Mouse (Mus musculus) myocyte (in vitro differentiated cells): Measurements from ENCODE around the gene Mc3r. TPM values are rescaled to one million over a fixed set of nuclear protein-coding genes. Genes with fewer than 3 reads are reported as not detected.

Source experiments
- H3K27me3 ChIP-seq: one replicate; pipeline ENCODE4 v1.6.1; 2011; ENCODE audit not compliant: control insufficient read depth, insufficient read depth, insufficient read length
- H3K36me3 ChIP-seq: one replicate; pipeline ENCODE4 v1.6.1; 2011; ENCODE audit not compliant: control insufficient read depth, insufficient read depth
- H3K4me2 ChIP-seq: one replicate; pipeline ENCODE4 v1.6.1; 2011; ENCODE audit warnings: low read depth, control low read depth
- H3K4me3 ChIP-seq: one replicate; pipeline ENCODE4 v1.5.1; 2011; ENCODE audit warnings: mild to moderate bottlenecking, control low read depth, moderate library complexity
- H3K79me2 ChIP-seq: one replicate; pipeline ENCODE4 v1.6.1; 2011; ENCODE audit not compliant: control insufficient read depth, insufficient read depth
- H3ac ChIP-seq: one replicate; pipeline ENCODE4 v1.6.1; 2011; ENCODE audit not compliant: control insufficient read depth, insufficient read length
- CEBPB ChIP-seq: IDR thresholded peaks from 2 replicates; pipeline ENCODE4 v1.6.1; 2011; ENCODE audit warnings: mild to moderate bottlenecking, moderate library complexity; ENCODE audit not compliant: poor library complexity, insufficient read depth, severe bottlenecking
- E2F4 ChIP-seq: IDR thresholded peaks from one replicate; pipeline ENCODE4 v1.6.1; 2011; ENCODE audit warnings: mild to moderate bottlenecking, control low read depth, moderate library complexity; ENCODE audit not compliant: insufficient read depth
- MAX ChIP-seq: IDR thresholded peaks from one replicate; pipeline ENCODE4 v1.6.1; 2011; ENCODE audit warnings: low read depth, mild to moderate bottlenecking, control low read depth
- MYOD1 ChIP-seq, 3 experiments: IDR thresholded peaks; one replicate each; pipeline ENCODE4 v1.6.1; 2011; ENCODE audit warnings: control low read depth in 2 of 3, low read depth in 2 of 3, mild to moderate bottlenecking in 2 of 3, moderate library complexity in 1 of 3; ENCODE audit not compliant: insufficient read length in 2 of 3, control insufficient read depth in 1 of 3
- MYOG ChIP-seq, 3 experiments: IDR thresholded peaks; one replicate each; pipeline ENCODE4 v1.6.1; 2011; ENCODE audit warnings: control low read depth in 2 of 3, low read depth in 2 of 3, mild to moderate bottlenecking in 2 of 3; ENCODE audit not compliant: insufficient read length in 2 of 3, control insufficient read depth in 1 of 3, insufficient read depth in 1 of 3
- POLR2A ChIP-seq: IDR thresholded peaks from one replicate; pipeline ENCODE4 v1.6.1; 2011; ENCODE audit warnings: low read depth, mild to moderate bottlenecking, control low read depth, moderate library complexity; ENCODE audit not compliant: insufficient read length
- POLR2AphosphoS2 ChIP-seq: IDR thresholded peaks from one replicate; pipeline ENCODE4 v1.6.1; 2011; ENCODE audit warnings: low read depth, control low read depth; ENCODE audit not compliant: insufficient read length
- REST ChIP-seq: IDR thresholded peaks from one replicate; pipeline ENCODE4 v1.6.1; 2011; ENCODE audit warnings: mild to moderate bottlenecking, control low read depth, moderate library complexity; ENCODE audit not compliant: insufficient read depth, insufficient read length
- SRF ChIP-seq: IDR thresholded peaks from one replicate; pipeline ENCODE4 v1.6.1; 2011; ENCODE audit warnings: low read depth; ENCODE audit not compliant: control insufficient read depth, insufficient read length
- TCF12 ChIP-seq: IDR thresholded peaks from one replicate; pipeline ENCODE4 v1.6.1; 2011; ENCODE audit warnings: mild to moderate bottlenecking, control low read depth; ENCODE audit not compliant: poor library complexity, insufficient read depth, severe bottlenecking
- TCF3 ChIP-seq: IDR thresholded peaks from one replicate; pipeline ENCODE4 v1.6.1; 2011; ENCODE audit warnings: low read depth, control low read depth; ENCODE audit not compliant: insufficient read length
- USF1 ChIP-seq: IDR thresholded peaks from one replicate; pipeline ENCODE4 v1.6.1; 2011; ENCODE audit warnings: low read depth, mild to moderate bottlenecking, control low read depth, moderate library complexity
- polyA plus RNA-seq: library from polyadenylated mRNA; unstranded; fragments of >200 nt; fragmentation: generic; extraction: Trizol; gene quantifications from one replicate; pipeline ENCODE4 v1.2.1, GENCODE M21; 2012; ENCODE audit warnings: missing spikeins

Mc3r gene
- polyA plus RNA-seq, 1 experiment = not detected

- Histone ChIP-seq H3K4me3 (no peak overlapping the region), H3K36me3 (no peaks in the 10 kb centered on the region), H3K27me3 (peaks cover 3% of the 10 kb centered on the region), H3ac (no peak overlapping the region), H3K79me2 (no peaks in the 10 kb centered on the region), H3K4me2 (no peak overlapping the region)
- no peak for TF ChIP-seq E2F4
- no peak for TF ChIP-seq POLR2AphosphoS2
- TF ChIP-seq SRF = no peak
- TF ChIP-seq MAX = no peak
- no peak for TF ChIP-seq TCF3
Observed at GRCm38 (mm10) chr2:172226945-172227344, 21.3 kb upstream of the Mc3r start.

DNA sequence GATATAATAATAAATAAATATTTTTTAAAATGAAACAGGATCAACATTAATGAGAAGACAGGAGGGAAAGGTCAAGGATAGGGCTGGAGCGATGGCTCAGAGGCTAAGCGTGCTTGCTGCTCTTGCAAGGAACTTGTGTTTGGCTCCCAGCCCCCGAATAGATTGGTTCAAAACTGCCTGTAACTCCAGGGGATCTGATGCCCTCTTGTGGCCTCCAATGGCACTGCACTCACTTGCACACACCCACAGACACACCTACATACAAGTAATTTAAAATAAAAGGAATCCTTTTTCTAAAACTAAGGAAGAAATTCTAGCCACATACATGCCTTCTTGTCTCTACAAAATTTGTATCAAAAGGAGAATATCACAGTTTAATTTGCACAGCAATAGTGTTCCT lies 20.5 kb upstream of the Mc3r start:
- TF ChIP-seq USF1 (no peak), TCF12 (no peak), POLR2AphosphoS2 (no peak), SRF (no peak), POLR2A (no peak), CEBPB (no peak), MAX (no peak), E2F4 (no peak), MYOD1 (IDR thresholded peaks at IDR 0.05; ENCODE audit: control insufficient read depth in 1 of 3, insufficient read length in 2 of 3, low read depth in 2 of 3) (no peak), TCF3 (no peak), MYOG (IDR thresholded peaks at IDR 0.05; ENCODE audit: control insufficient read depth in 1 of 3, insufficient read depth in 1 of 3, insufficient read length in 2 of 3, low read depth in 2 of 3) (no peak), REST (no peak)

GRCm38 (mm10) chr2:172229190-172229589 lies 19.1 kb upstream of the Mc3r start:
- peaks cover 3% of the 10 kb centered on the region for H3K27me3 ChIP-seq
- H3K36me3 ChIP-seq = no peaks in the 10 kb centered on the region
- H3K79me2 ChIP-seq = no peaks in the 10 kb centered on the region
- H3K4me3 ChIP-seq = no peak overlapping the region
- no peak overlapping the region for H3K4me2 ChIP-seq
- H3ac ChIP-seq = no peak overlapping the region
- TF ChIP-seq TCF12 = no peak
- no peak for TF ChIP-seq REST
- TF ChIP-seq USF1 = no peak
- no peak for TF ChIP-seq SRF
- TF ChIP-seq POLR2A = no peak
- no peak for TF ChIP-seq E2F4
- TF ChIP-seq TCF3 = no peak
- TF ChIP-seq MYOG (IDR thresholded peaks at IDR 0.05; ENCODE audit: control insufficient read depth in 1 of 3, insufficient read depth in 1 of 3, insufficient read length in 2 of 3, low read depth in 2 of 3) = no peak
- no peak for TF ChIP-seq MYOD1 (IDR thresholded peaks at IDR 0.05; ENCODE audit: control insufficient read depth in 1 of 3, insufficient read length in 2 of 3, low read depth in 2 of 3)
- no peak for TF ChIP-seq POLR2AphosphoS2
- no peak for TF ChIP-seq CEBPB
- no peak for TF ChIP-seq MAX

More for the DNA sequence above, 20.5 kb upstream of the Mc3r start:
- H3K4me2 ChIP-seq = no peak overlapping the region
- no peaks in the 10 kb centered on the region for H3K36me3 ChIP-seq
- no peak overlapping the region for H3ac ChIP-seq
- H3K79me2 ChIP-seq = no peaks in the 10 kb centered on the region
- H3K27me3 ChIP-seq = peaks cover 3% of the 10 kb centered on the region
- no peak overlapping the region for H3K4me3 ChIP-seq

GRCm38 (mm10) chr2:172230126-172230525 lies 18.2 kb upstream of the Mc3r start:
- no peaks in the 10 kb centered on the region for H3K36me3 ChIP-seq
- H3K4me2 ChIP-seq = no peak overlapping the region
- H3K4me3 ChIP-seq = no peak overlapping the region
- no peak for TF ChIP-seq MYOD1 (IDR thresholded peaks at IDR 0.05; ENCODE audit: control insufficient read depth in 1 of 3, insufficient read length in 2 of 3, low read depth in 2 of 3)
- TF ChIP-seq POLR2AphosphoS2 = no peak
- no peak for TF ChIP-seq TCF12
- TF ChIP-seq USF1 = no peak
- no peak for TF ChIP-seq SRF
- TF ChIP-seq MAX = no peak
- no peak for TF ChIP-seq TCF3
- no peak for TF ChIP-seq POLR2A
- no peak for TF ChIP-seq E2F4
- TF ChIP-seq REST = no peak
- TF ChIP-seq MYOG (IDR thresholded peaks at IDR 0.05; ENCODE audit: control insufficient read depth in 1 of 3, insufficient read depth in 1 of 3, insufficient read length in 2 of 3, low read depth in 2 of 3) = no peak
- no peak for TF ChIP-seq CEBPB
- no peaks in the 10 kb centered on the region for H3K79me2 ChIP-seq
- no peak overlapping the region for H3ac ChIP-seq
- peaks cover 3% of the 10 kb centered on the region for H3K27me3 ChIP-seq

GRCm38 (mm10) chr2:172238220-172238619 lies 10.1 kb upstream of the Mc3r start:
- H3K4me3 ChIP-seq = no peak overlapping the region
- H3K36me3 ChIP-seq = no peaks in the 10 kb centered on the region
- no peak overlapping the region for H3ac ChIP-seq
- H3K79me2 ChIP-seq = no peaks in the 10 kb centered on the region
- no peak for TF ChIP-seq USF1
- no peak for TF ChIP-seq MYOG (IDR thresholded peaks at IDR 0.05; ENCODE audit: control insufficient read depth in 1 of 3, insufficient read depth in 1 of 3, insufficient read length in 2 of 3, low read depth in 2 of 3)
- TF ChIP-seq MAX = no peak
- no peak for TF ChIP-seq MYOD1 (IDR thresholded peaks at IDR 0.05; ENCODE audit: control insufficient read depth in 1 of 3, insufficient read length in 2 of 3, low read depth in 2 of 3)
- TF ChIP-seq TCF3 = no peak
- TF ChIP-seq TCF12 = no peak
- TF ChIP-seq E2F4 = no peak
- no peak for TF ChIP-seq POLR2AphosphoS2
- TF ChIP-seq REST = no peak
- TF ChIP-seq SRF = no peak
- no peak for TF ChIP-seq CEBPB
- TF ChIP-seq POLR2A = no peak
- H3K27me3 ChIP-seq = no peaks in the 10 kb centered on the region
- no peak overlapping the region for H3K4me2 ChIP-seq
